In genomic region chr2:25373431-25373830, GRCm38 (mm10) we compare ENCODE assay signal across 8 mouse cellular contexts. TPM values are rescaled to one million over a fixed set of nuclear protein-coding genes. Genes with fewer than 3 reads are reported as not detected.
DNase-seq lines count a peak whose midpoint lies in the region; ATAC-seq lines count a peak whose summit lies in the region.

No protein-coding gene starts in this region.

- peaks cover 12% of the 10 kb centered on the region for H3K36me3 ChIP-seq in heart, embryonic 15.5 days
- no peaks in the 10 kb centered on the region for H3K36me3 ChIP-seq in hindbrain, embryonic 15.5 days
- no peaks in the 10 kb centered on the region for H3K36me3 ChIP-seq in midbrain, embryonic 14.5 days (ENCODE audit: control insufficient read depth, insufficient read depth, low read length)

- H3K4me2 ChIP-seq in heart, embryonic 15.5 days = peak overlapping the region; percentile 99
- peak overlapping the region; percentile 99 for H3K4me2 ChIP-seq in hindbrain, embryonic 15.5 days
- H3K4me2 ChIP-seq in midbrain, embryonic 14.5 days (ENCODE audit: low read length) = peak overlapping the region; percentile 97

- no peak overlapping the region for H3K27ac ChIP-seq in heart, embryonic 15.5 days
- H3K27ac ChIP-seq in hindbrain, embryonic 15.5 days (replicated peaks) = no peak overlapping the region
- H3K27ac ChIP-seq in midbrain, embryonic 14.5 days (replicated peaks; ENCODE audit: low read depth, low read length) = no peak overlapping the region

- DNase-seq in heart, adult 8-10 months (ENCODE audit: low spot score) = no peak
- peak; percentile 68 for DNase-seq in MN1 (ENCODE audit: low spot score)
- DNase-seq in midbrain, embryonic 14.5 days = no peak
- DNase-seq in frontal cortex, adult 2 months (ENCODE audit: extremely low spot score in 1 of 2, low spot score in 1 of 2) = no peak
- no peak for DNase-seq in right cerebral cortex, postnatal 4 days
- no peak for DNase-seq in right cerebral cortex, adult 2 months (ENCODE audit: low spot score in 2 of 2)

- H3K4me1 ChIP-seq in heart, embryonic 15.5 days (replicated peaks) = peaks cover 24% of the 10 kb centered on the region
- peaks cover 19% of the 10 kb centered on the region for H3K4me1 ChIP-seq in hindbrain, embryonic 15.5 days (replicated peaks)
- peaks cover 16% of the 10 kb centered on the region; the same call in 1 of the 2 replicates for H3K4me1 ChIP-seq in midbrain, embryonic 14.5 days (ENCODE audit: control insufficient read depth, insufficient read depth, low read length)

- H3K27me3 ChIP-seq in heart, embryonic 15.5 days = peaks cover 9% of the 10 kb centered on the region
- H3K27me3 ChIP-seq in hindbrain, embryonic 15.5 days = peaks cover 6% of the 10 kb centered on the region; the same call in 1 of the 2 replicates
- no peaks in the 10 kb centered on the region for H3K27me3 ChIP-seq in midbrain, embryonic 14.5 days (ENCODE audit: control insufficient read depth, insufficient read depth, low read length)

- peak overlapping the region; percentile 84 for H3K4me3 ChIP-seq in heart, embryonic 15.5 days
- peak overlapping the region; percentile 74 for H3K4me3 ChIP-seq in hindbrain, embryonic 15.5 days
- peak overlapping the region; percentile 67 for H3K4me3 ChIP-seq in midbrain, embryonic 14.5 days (replicated peaks; ENCODE audit: low read depth, low read length)

- 61% methylated on average over 2 of the region's 2 CpGs for WGBS in heart, embryonic 15.5 days
- WGBS in hindbrain, embryonic 15.5 days = 9% methylated on average over 2 of the region's 2 CpGs
- WGBS in midbrain, embryonic 14.5 days = 22% methylated on average over 2 of the region's 2 CpGs

- H3K9ac ChIP-seq in heart, embryonic 15.5 days = peak overlapping the region; percentile 65
- no peak overlapping the region for H3K9ac ChIP-seq in hindbrain, embryonic 15.5 days
- H3K9ac ChIP-seq in midbrain, embryonic 14.5 days (replicated peaks; ENCODE audit: low read length) = peak overlapping the region; percentile 55; the same call in 1 of the 2 replicates

- ATAC-seq in heart, embryonic 15.5 days (replicated peaks; ENCODE audit: insufficient number of reproducible peaks, insufficient read depth, low FRiP score, low read depth) = no peak
- no peak for ATAC-seq in hindbrain, embryonic 15.5 days (ENCODE audit: low FRiP score, low read depth)
- no peak for ATAC-seq in midbrain, embryonic 14.5 days (ENCODE audit: low FRiP score, low TSS enrichment)

- H3K9me3 ChIP-seq in heart, embryonic 15.5 days (replicated peaks) = no peaks in the 10 kb centered on the region
- H3K9me3 ChIP-seq in hindbrain, embryonic 15.5 days = no peaks in the 10 kb centered on the region
- no peaks in the 10 kb centered on the region for H3K9me3 ChIP-seq in midbrain, embryonic 14.5 days (ENCODE audit: control insufficient read depth, low read length)

RNA-seq across cellular contexts. Expression of gene Sapcd2, which starts 1.3 kb away (rescaled TPM):
- 15.4 and 25.5 TPM in 2 replicates for polyA plus RNA-seq in heart, embryonic 15.5 days (2015; fragmentation: Nextera tagmentation; extraction: Ambion mirVana)
- not detected for total RNA-seq in heart, adult 8-10 months (2022)
- 11.8 and 13.8 TPM in 2 replicates for polyA plus RNA-seq in hindbrain, embryonic 15.5 days (2015; fragmentation: Nextera tagmentation; extraction: Ambion mirVana)
- 13.0 and 15.4 TPM in 2 replicates for polyA plus RNA-seq in midbrain, embryonic 14.5 days (2014; fragmentation: Nextera tagmentation; extraction: Ambion mirVana)
- polyA plus RNA-seq in frontal cortex, adult 2 months (2012; rRNA removed) = 3.9 and 5.3 TPM in 2 replicates

RNA-seq across cellular contexts. Expression of gene Uap1l1, which starts 7.9 kb away (rescaled TPM):
- polyA plus RNA-seq in heart, embryonic 15.5 days (2015; fragmentation: Nextera tagmentation; extraction: Ambion mirVana) = 13.9 and 16.0 TPM in 2 replicates
- total RNA-seq in heart, adult 8-10 months (2022) = 10 to 100 TPM in 1 of 4 experiments, 1 to 10 TPM in 3; 8.9 to 10.7 (median 9.5) TPM
- polyA plus RNA-seq in hindbrain, embryonic 15.5 days (2015; fragmentation: Nextera tagmentation; extraction: Ambion mirVana) = 5.1 and 6.4 TPM in 2 replicates
- polyA plus RNA-seq in midbrain, embryonic 14.5 days (2014; fragmentation: Nextera tagmentation; extraction: Ambion mirVana) = 2.6 and 5.3 TPM in 2 replicates
- 15.0 and 17.9 TPM in 2 replicates for polyA plus RNA-seq in frontal cortex, adult 2 months (2012; rRNA removed)

RNA-seq across cellular contexts. Expression of gene Dpp7, which starts 17.3 kb away (rescaled TPM):
- polyA plus RNA-seq in heart, embryonic 15.5 days (2015; fragmentation: Nextera tagmentation; extraction: Ambion mirVana) = 9.5 and 12.5 TPM in 2 replicates
- total RNA-seq in heart, adult 8-10 months (2022) = 1 to 10 TPM; 3.8 to 5.2 (median 5.1) TPM
- 24.4 and 24.9 TPM in 2 replicates for polyA plus RNA-seq in hindbrain, embryonic 15.5 days (2015; fragmentation: Nextera tagmentation; extraction: Ambion mirVana)
- polyA plus RNA-seq in midbrain, embryonic 14.5 days (2014; fragmentation: Nextera tagmentation; extraction: Ambion mirVana) = 19.2 and 19.8 TPM in 2 replicates
- 62.5 and 63.9 TPM in 2 replicates for polyA plus RNA-seq in frontal cortex, adult 2 months (2012; rRNA removed)

RNA-seq across cellular contexts. Expression of gene Entpd2, which starts 22.2 kb away (rescaled TPM):
- polyA plus RNA-seq in heart, embryonic 15.5 days (2015; fragmentation: Nextera tagmentation; extraction: Ambion mirVana) = 1.8 and 4.6 TPM in 2 replicates
- 10 to 100 TPM; 11.6 to 14.4 (median 12.6) TPM for total RNA-seq in heart, adult 8-10 months (2022)
- 3.7 and 7.0 TPM in 2 replicates for polyA plus RNA-seq in hindbrain, embryonic 15.5 days (2015; fragmentation: Nextera tagmentation; extraction: Ambion mirVana)
- polyA plus RNA-seq in midbrain, embryonic 14.5 days (2014; fragmentation: Nextera tagmentation; extraction: Ambion mirVana) = 2.0 and 2.1 TPM in 2 replicates
- 14.1 and 19.3 TPM in 2 replicates for polyA plus RNA-seq in frontal cortex, adult 2 months (2012; rRNA removed)

RNA-seq across cellular contexts. Expression of gene Npdc1, which starts 25.7 kb away (rescaled TPM):
- 28.8 and 41.6 TPM in 2 replicates for polyA plus RNA-seq in heart, embryonic 15.5 days (2015; fragmentation: Nextera tagmentation; extraction: Ambion mirVana)
- total RNA-seq in heart, adult 8-10 months (2022) = 10 to 100 TPM; 25.3 to 35.8 (median 33.6) TPM
- polyA plus RNA-seq in hindbrain, embryonic 15.5 days (2015; fragmentation: Nextera tagmentation; extraction: Ambion mirVana) = 424 and 493 TPM in 2 replicates
- polyA plus RNA-seq in midbrain, embryonic 14.5 days (2014; fragmentation: Nextera tagmentation; extraction: Ambion mirVana) = 374 and 422 TPM in 2 replicates
- 383 and 426 TPM in 2 replicates for polyA plus RNA-seq in frontal cortex, adult 2 months (2012; rRNA removed)
